Mouse (Mus musculus) limb, embryonic 14.5 days (tissue): ENCODE data around the gene Elmo1. TPM values are rescaled to one million over a fixed set of nuclear protein-coding genes. Genes with fewer than 3 reads are reported as not detected.

ENCODE experiments used
- ATAC-seq: fragments of 200-750 bp; cut with Nextera tagmentation; 2 replicates; pipeline ENCODE4 v1.8.0; 2017; ENCODE audit warnings: low read depth, moderate number of reproducible peaks, moderate TSS enrichment; ENCODE audit not compliant: low FRiP score
- DNase-seq: peaks from one replicate; pipeline ENCODE4 v3.0.0-alpha.2; 2015; ENCODE audit warnings: low spot score
- H3K27ac ChIP-seq: fragments of 300-500 bp; sonication (generic); replicated peaks from 2 replicates; pipeline ENCODE4 v1.5.1; 2014; ENCODE audit warnings: low read depth, mild to moderate bottlenecking, low read length, moderate library complexity, mixed read lengths
- H3K27me3 ChIP-seq: fragments of 300-500 bp; sonication (generic); 2 replicates; pipeline ENCODE4 v1.6.1; 2014; ENCODE audit warnings: low read length, mixed read lengths; ENCODE audit not compliant: control insufficient read depth, insufficient read depth
- H3K36me3 ChIP-seq: fragments of 300-500 bp; sonication (generic); 2 replicates; pipeline ENCODE4 v1.6.1; 2014; ENCODE audit warnings: mild to moderate bottlenecking, low read length, moderate library complexity, mixed read lengths; ENCODE audit not compliant: control insufficient read depth, insufficient read depth
- H3K4me1 ChIP-seq: fragments of 300-500 bp; sonication (generic); 2 replicates; pipeline ENCODE4 v1.6.1; 2014; ENCODE audit warnings: antibody characterized with exemption, low read length, mixed read lengths; ENCODE audit not compliant: control insufficient read depth, insufficient read depth
- H3K4me2 ChIP-seq: fragments of 300-500 bp; sonication (generic); replicated peaks from 2 replicates; pipeline ENCODE4 v1.6.1; 2014; ENCODE audit warnings: low read depth, mild to moderate bottlenecking, low read length, moderate library complexity; ENCODE audit not compliant: severe bottlenecking
- H3K4me3 ChIP-seq: fragments of 300-500 bp; sonication (generic); replicated peaks from 2 replicates; pipeline ENCODE4 v1.5.1; 2014; ENCODE audit warnings: low read length
- H3K9ac ChIP-seq: fragments of 300-500 bp; sonication (generic); 2 replicates; pipeline ENCODE4 v1.6.1; 2014; ENCODE audit warnings: mild to moderate bottlenecking, low read depth, low read length, moderate library complexity; ENCODE audit not compliant: severe bottlenecking
- H3K9me3 ChIP-seq: fragments of 300-500 bp; sonication (generic); 2 replicates; pipeline ENCODE4 v1.6.1; 2016; ENCODE audit warnings: low read length; ENCODE audit not compliant: control insufficient read depth
- POLR2A ChIP-seq: fragments of 200-500 bp; IDR thresholded peaks from 2 replicates; pipeline ENCODE4 v1.8.0; 2012; ENCODE audit warnings: inconsistent platforms, mild to moderate bottlenecking, moderate library complexity, borderline replicate concordance; ENCODE audit not compliant: insufficient read depth, insufficient read length; ENCODE audit errors: extremely low read depth
- WGBS: fragments of 180-500 bp; shearing (Covaris S2); extraction: QIAGEN DNeasy Blood & Tissue Kit; methylation state at CpG from one replicate; pipeline ENCODE4 v1.1.7; 2014; 5-methylcytosine and 5-hydroxymethylcytosine counted together
- polyA plus RNA-seq, 2 experiments: library from polyadenylated mRNA; depleted of rRNA in 1 of 2; stranded (reverse) in 1 of 2; unstranded in 1 of 2; fragments of >200 nt; fragmentation: Nextera tagmentation in 1 of 2; extraction: Ambion mirVana in 1 of 2; gene quantifications; 2 replicates each; pipeline versions ENCODE4 v1.2.1 to v1.2.3; 2012 to 2014

The Elmo1 gene
- polyA plus RNA-seq, 2 experiments = 12.8 TPM

DNA sequence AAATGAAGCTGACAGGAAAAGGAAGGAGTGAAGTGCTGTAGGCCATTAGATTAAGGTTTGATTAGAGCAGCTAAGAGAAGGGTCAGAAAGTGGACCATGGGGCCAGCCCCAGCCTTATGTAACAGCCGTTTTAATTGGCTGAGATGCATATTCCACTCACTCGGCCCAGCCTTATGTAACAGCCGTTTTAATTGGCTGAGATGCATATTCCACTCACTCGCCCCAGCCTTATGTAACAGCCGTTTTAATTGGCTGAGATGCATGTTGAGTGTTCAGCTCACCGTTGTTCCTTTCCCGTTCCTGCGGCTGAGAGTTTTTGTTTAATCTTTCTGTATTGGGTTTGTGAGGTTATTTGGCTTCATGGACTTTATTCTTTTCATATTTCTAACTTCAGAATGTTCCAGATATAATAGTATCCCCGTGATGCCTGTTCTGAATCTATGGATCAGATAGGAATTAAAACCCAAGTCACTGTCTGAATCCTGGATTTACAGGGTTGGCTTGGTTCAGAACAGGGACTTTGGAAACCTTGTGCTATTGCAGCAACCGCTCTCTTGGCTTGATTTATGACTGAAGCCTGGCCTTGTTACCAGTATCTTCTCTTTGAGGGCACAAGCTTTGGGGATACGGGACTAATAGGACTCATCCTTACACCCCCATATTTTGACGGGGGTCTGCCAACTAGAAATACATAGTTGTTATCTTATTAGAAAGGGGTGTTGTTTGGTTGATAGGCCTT, 114.8 kb downstream of the Elmo1 start:
- WGBS = 86% methylated on average over 12 of the region's 12 CpGs
- no peak overlapping the region for H3K27ac ChIP-seq
- H3K9me3 ChIP-seq = no peaks in the 10 kb centered on the region
- no peaks in the 10 kb centered on the region for H3K36me3 ChIP-seq
- DNase-seq = no peak
- ATAC-seq = no peak
- TF ChIP-seq POLR2A = no peak
- no peak overlapping the region for H3K4me3 ChIP-seq
- H3K4me1 ChIP-seq = no peaks in the 10 kb centered on the region
- H3K9ac ChIP-seq = no peak overlapping the region
- no peaks in the 10 kb centered on the region for H3K27me3 ChIP-seq
- no peak overlapping the region for H3K4me2 ChIP-seq

DNA sequence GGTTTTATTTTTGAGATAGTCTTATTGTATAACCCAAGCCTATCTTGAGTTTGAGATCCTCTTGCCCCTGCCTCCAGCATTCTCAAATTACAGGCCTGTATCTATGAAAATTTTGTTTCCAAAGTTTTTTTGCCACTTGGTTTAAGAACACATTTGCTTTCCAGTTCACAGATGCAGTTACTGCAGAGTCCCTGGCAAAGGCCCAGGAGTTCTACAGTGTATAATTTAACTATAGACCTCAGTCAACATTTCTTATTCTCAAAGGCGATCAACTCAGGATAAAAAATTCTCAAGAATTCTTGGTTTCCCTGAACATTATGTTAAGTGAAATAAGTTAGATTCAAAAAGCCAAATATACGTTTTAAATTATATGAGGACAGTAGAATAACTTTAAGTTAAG, 115.3 kb downstream of the Elmo1 start:
- no peak overlapping the region for H3K4me3 ChIP-seq
- no peak for DNase-seq
- no peaks in the 10 kb centered on the region for H3K36me3 ChIP-seq
- no peak for TF ChIP-seq POLR2A
- no peaks in the 10 kb centered on the region for H3K27me3 ChIP-seq
- H3K9me3 ChIP-seq = no peaks in the 10 kb centered on the region
- no peak for ATAC-seq
- no peak overlapping the region for H3K4me2 ChIP-seq
- H3K27ac ChIP-seq = no peak overlapping the region
- 80% methylated on average over 2 of the region's 2 CpGs for WGBS
- H3K4me1 ChIP-seq = no peaks in the 10 kb centered on the region
- H3K9ac ChIP-seq = no peak overlapping the region

DNA sequence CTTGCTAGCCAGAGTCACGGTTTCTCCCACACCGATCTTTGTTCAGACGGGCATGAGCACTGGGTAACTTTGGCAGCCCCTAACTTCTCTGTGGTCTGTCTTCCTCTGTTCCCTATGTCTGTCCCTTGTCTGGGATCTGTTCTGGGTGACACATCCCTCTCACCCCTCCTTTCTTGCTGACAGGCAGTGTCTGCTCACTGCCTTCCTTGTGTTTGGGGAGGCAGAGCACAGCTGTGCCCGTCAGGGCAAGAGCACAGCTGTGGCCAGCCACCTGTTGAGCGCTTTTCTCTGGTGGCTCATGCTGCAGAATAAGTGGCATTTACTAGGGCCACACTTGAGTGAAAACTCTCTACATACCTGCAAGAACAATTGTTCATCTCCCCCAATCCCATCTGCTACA, 116.7 kb downstream of the Elmo1 start:
- no peak overlapping the region for H3K9ac ChIP-seq
- H3K4me2 ChIP-seq = no peak overlapping the region
- H3K9me3 ChIP-seq = no peaks in the 10 kb centered on the region
- ATAC-seq = peak; percentile 64
- no peak overlapping the region for H3K4me3 ChIP-seq
- TF ChIP-seq POLR2A = no peak
- no peaks in the 10 kb centered on the region for H3K4me1 ChIP-seq
- H3K27me3 ChIP-seq = no peaks in the 10 kb centered on the region
- no peaks in the 10 kb centered on the region for H3K36me3 ChIP-seq
- WGBS = 76% methylated on average over 5 of the region's 5 CpGs
- no peak overlapping the region for H3K27ac ChIP-seq
- peak; percentile 46 for DNase-seq

DNA sequence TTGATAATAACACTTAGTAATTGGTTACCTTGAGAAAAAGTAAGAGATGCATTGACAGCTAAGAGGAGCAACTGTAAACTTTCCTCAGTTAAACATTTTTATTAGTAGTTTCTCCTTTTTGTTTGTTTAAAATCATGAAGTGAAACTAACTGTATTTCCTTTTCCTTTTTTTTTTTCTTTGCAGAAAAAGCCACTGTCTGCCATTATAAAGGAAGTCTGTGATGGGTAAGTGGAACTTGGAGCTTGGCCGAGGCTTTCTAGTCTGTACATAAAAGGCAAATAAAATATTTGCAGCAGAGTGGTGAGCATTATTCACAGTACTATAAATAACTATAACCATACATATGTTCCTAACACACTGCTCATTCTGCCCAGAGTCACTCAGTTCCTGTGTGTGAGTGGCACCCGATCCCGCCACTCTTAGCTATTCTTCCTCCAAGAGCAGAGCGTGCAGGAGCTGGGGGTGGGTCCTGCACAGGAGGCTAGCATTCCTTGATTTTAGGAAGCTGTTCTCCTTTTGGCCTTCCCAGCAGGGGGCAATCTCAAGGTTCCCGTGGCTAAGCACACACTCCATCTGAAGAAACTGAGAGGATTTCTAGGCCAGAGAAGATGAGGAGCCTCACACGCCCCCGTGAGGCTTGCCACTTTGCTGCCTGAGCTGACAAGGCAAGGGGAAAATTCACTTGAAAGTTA, 117.7 kb downstream of the Elmo1 start:
- H3K27me3 ChIP-seq = no peaks in the 10 kb centered on the region
- no peaks in the 10 kb centered on the region for H3K4me1 ChIP-seq
- H3K4me3 ChIP-seq = no peak overlapping the region
- H3K36me3 ChIP-seq = no peaks in the 10 kb centered on the region
- DNase-seq (peak; percentile 25), ATAC-seq (peak; percentile 50)
- no peak overlapping the region for H3K27ac ChIP-seq
- no peak overlapping the region for H3K9ac ChIP-seq
- no peak overlapping the region for H3K4me2 ChIP-seq
- no peaks in the 10 kb centered on the region for H3K9me3 ChIP-seq
- 48% methylated on average over 7 of the region's 7 CpGs for WGBS
- no peak for TF ChIP-seq POLR2A

DNA sequence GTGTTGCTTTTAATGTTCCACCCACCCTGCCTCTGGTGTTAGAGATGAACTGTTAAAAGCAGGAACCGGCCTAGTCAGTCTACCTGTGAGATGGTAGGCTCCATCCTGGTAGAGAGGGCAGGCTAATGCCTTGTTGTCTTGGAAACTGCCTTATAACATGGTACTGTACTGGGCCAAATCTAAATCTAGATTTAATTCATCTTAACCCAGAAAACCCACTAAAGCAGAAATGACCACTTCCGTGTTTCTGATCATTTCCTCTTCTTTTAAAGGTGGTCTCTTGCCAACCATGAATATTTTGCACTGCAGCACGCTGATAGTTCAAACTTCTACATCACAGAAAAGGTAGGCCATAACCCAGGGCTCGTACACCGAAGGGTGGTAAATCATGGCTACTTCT, 118.5 kb downstream of the Elmo1 start:
- Histone ChIP-seq H3K27ac (no peak overlapping the region), H3K9ac (no peak overlapping the region), H3K27me3 (no peaks in the 10 kb centered on the region), H3K36me3 (no peaks in the 10 kb centered on the region), H3K4me3 (no peak overlapping the region), H3K4me1 (no peaks in the 10 kb centered on the region), H3K9me3 (no peaks in the 10 kb centered on the region), H3K4me2 (no peak overlapping the region)
- ATAC-seq (no peak), DNase-seq (no peak)
- 91% methylated on average over 5 of the region's 5 CpGs for WGBS
- no peak for TF ChIP-seq POLR2A

DNA sequence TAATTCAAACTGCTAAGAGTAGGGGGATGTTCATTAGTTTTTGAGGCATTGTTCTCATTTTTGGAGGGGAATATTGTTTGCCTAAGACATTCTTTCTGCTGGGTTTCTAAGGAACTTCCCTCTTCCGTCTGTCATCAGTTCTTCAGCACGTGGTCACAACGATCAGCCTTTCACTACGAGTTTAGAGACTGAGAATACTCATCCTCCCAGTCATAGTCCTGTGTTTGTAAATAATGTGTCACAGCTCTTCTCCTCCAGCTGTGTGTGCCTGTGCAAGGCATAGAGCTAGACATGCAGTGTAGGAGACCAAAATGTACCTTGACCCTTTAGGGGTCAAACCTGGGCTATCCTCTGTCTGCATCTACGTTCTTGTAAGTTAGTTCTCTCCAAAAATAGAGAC, 121.4 kb downstream of the Elmo1 start:
- DNase-seq (no peak), ATAC-seq (no peak)
- H3K27me3 ChIP-seq = no peaks in the 10 kb centered on the region
- H3K9me3 ChIP-seq = no peaks in the 10 kb centered on the region
- no peaks in the 10 kb centered on the region for H3K36me3 ChIP-seq
- WGBS = 76% methylated on average over 5 of the region's 5 CpGs
- H3K4me2 ChIP-seq = no peak overlapping the region
- no peak for TF ChIP-seq POLR2A
- no peak overlapping the region for H3K27ac ChIP-seq
- H3K4me1 ChIP-seq = no peaks in the 10 kb centered on the region
- no peak overlapping the region for H3K4me3 ChIP-seq
- no peak overlapping the region for H3K9ac ChIP-seq
